Mouse (Mus musculus) adrenal gland, adult 8-10 months (tissue): ENCODE results near the gene Nrxn1. TPM values are rescaled to one million over a fixed set of nuclear protein-coding genes. Genes with fewer than 3 reads are reported as not detected.
"Not testable (repeated sequence)": the region's sequence is repeated elsewhere in the genome, so short reads cannot be mapped to it uniquely, and the experiment has no call there.

Source experiments
- DNase-seq: peaks from one replicate; pipeline ENCODE4 v3.0.0; 2022
- total RNA-seq, 4 experiments: library from RNA; stranded (reverse); gene quantifications; 2 replicates each; pipeline ENCODE4 v1.2.4; 2022

Nrxn1 gene
- total RNA-seq, 4 experiments from 2014 or later: 14.2 to 45.2 (median 31.2) TPM

DNA sequence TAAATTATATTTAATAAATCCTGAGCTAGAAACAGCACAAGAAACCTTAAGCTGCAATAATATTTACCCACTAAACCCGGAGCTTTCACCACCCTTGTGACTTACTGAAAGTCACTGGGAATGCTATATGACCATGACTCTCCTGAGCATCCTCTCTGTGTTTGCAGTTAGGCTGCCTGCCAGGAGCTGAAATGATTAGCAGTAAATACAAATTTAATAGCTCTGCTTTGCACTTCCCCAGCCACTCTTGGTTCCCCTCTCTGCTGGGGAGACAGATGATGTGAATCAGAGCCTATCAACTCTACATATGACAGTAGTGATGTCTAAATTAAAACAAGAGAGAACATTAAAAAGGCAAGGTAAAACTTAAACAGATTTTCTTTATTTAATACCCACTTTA lies 840.7 kb downstream of the Nrxn1 start:
- no peak for DNase-seq

DNA sequence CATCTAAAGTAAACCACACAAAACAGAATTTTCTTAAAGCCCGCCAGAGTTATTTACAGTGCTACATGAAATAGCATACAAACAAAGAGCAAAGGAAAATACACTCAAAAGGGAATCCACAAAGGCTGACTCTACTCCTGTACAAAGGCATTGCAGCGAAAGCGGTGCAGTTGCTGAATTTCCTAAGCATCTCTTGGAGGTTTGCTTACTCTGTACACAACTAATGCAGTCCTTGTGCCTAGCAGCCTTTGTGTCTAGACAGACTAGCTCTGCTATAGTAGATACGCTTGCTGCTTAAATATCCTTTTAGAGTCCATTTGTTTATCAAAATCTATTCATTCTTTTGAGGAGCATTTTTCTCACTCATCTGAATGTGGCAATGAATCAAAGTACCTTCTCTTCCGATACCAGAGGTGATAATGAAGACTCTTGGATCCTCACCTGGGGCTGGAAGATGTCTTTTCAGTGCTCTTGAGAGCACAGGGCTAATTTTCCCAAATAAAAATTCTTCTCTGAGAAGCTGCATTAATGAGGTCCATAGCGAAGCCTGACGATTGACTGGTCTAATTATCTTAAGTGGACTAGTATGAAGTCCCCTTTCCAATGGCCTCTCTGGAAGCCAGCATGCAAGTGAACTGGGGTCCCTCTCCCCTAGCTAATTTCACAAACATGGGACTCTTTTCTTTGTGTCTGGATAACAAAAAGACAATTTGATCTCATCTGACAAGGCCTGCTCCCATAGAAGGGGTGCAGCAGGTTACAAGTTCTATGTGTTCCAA lies 845.6 kb downstream of the Nrxn1 start:
- DNase-seq: no peak

DNA sequence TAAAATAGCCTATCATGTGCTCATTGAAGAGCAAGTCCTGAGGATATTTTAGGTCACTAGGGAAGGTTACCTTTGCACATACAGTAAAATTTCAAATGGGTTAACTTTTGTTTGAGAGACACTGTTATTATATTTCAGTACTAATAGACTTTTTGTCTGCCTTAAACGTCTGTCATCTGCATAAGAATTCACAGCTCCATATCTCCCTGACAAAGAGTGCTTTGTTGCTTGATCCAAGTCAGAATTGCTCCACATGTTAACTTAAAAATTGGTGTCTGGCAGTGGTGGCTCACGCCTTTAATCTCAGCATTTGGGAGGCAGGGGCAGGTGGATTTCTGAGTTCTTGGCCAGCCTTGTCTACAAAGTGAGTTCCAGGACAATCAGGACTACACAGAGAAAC lies 848.5 kb downstream of the Nrxn1 start:
- no peak for DNase-seq

DNA sequence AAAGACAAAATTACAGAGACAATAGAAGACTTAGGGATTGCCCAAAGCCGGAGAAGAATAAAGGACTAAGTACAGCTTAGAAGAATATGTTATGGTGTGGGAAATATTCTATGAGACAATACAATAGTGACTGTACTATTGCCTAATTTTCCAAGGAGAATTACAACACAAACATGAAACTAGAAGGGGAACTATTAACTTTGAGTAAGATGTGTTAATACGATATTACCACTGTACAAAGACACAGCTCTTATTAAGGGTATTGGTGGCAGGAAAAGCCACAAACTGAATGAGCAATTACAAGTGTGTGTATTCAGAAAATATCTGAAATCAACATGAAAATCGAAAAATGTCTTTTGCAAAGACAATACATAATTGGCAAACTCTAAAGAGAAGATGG lies 853.9 kb downstream of the Nrxn1 start:
- DNase-seq: no peak

DNA sequence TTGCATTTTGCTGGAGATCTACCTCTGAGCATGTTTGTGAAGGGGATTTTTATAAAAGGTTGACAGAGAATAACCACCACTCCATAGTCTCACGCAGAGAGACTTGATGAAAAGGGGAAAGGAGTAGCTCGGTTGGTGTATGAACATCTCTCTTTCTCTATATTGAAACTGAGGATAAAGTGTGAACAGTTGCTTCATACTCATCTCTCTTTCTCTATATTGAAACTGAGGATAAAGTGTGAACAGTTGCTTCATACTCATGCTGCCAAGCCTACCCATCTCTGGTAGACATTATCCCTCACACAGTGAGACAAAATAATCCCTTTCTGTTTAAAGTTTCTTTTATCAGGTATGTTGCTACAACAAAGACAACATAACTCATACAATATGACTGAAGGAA lies 854.4 kb downstream of the Nrxn1 start:
- DNase-seq: no peak

DNA sequence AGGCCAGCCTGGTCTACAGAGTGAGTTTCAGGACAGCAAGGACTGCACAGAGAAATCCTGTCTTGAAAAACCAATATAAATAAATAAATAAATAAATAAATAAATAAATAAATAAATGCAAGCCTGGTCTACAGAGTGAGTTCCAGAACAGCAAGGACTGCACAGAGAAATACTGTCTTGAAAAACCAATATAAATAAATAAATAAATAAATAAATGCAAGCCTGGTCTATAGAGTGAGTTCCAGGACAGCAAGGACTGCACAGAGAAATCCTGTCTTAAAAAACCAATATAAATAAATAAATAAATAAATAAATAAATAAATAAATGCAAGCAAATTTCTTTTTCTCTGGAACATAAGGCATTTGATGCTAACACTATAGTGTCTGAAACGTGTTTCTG lies 857.2 kb downstream of the Nrxn1 start:
- not testable (repeated sequence) for DNase-seq

DNA sequence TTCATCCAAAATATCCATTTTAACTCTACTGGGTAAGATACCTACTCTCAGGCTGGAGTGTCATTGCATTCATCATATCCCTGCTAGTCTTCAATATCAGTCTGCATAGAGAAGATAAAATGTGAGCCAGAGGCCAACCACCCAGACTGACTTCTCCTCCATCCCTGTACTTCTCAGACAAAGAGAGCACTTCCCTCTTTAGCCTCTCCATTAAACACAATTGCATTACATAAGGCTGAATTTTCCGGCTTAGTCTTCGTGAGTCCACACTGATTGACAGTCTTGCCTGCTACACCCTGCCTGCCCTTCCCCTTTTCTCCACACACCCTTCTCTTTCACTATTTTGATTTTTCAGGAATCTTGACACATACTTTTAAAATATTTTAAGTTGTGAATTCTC lies 858.1 kb downstream of the Nrxn1 start:
- no peak for DNase-seq

DNA sequence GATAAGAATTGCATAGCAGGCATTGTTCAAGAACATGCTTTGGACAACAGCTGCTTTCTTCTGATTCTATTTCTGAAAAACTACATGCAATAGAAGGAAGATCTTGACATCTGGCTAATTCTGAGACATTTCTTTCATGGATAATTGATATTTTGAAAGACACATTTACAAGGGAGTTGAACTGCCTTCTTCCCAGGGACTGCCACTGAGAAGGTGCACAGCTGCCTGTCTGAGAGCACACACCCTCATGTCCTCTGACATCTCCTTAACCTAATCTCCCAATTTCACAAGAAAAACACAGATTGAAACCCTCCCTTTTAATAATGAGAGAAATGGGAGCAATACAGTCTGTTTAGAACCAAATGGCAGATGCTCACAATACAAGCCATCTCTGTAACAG lies 884.3 kb downstream of the Nrxn1 start:
- DNase-seq: no peak

DNA sequence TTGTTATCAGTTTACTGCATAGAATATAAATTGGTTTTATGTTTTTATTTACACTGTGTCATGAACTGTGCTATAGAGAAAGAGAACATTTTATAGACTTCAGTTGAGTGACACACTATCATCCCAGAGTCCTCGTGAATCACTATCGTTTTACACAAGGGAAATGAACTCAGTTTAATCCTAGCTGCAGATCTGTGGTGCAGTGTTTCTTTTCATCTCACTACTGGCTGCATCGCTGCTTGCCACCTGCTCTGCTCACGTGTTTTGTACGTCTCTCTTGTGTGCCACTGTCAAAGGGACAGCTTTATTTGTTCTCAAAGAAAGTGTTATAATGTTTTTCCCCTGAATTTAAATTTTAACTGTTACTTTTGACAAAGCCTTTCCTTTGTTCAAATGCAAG lies 885.3 kb downstream of the Nrxn1 start:
- DNase-seq: no peak

DNA sequence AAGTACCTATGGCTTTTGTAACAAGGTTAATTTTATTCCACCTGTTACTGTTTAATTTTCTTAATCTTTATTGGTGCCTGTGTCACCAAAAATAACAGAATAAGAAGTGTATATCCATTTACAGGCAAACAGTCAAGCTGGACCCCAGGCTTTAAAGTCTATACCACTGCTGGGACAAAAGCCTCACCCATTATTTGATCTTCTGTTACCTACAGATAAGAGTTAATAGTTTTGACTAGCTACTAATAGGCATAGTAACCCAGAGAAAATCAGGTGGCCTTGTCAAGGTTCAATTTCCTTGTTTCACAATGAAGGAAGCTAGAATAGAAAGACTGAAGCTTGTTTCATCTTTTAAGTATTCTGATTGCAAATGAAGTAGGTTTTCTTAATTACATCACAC lies 888.9 kb downstream of the Nrxn1 start:
- DNase-seq: no peak

DNA sequence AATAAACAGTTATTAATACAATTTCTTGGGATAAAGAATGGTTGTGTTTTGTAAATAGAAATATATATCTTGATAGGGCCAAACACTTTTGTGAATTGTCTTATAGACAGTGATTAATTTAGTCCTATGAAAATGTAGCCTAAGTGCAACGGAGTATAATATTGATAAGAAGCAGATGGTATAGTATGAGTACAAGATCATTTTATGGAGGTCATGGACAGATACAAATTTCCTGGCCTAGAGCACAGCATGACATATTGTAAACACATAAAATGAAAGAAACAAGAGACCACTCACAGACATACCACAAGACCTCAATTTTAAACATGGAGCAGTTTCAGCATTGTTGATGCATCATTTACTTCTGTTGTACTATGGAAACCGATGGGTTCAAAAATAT lies 890.1 kb downstream of the Nrxn1 start:
- no peak for DNase-seq

DNA sequence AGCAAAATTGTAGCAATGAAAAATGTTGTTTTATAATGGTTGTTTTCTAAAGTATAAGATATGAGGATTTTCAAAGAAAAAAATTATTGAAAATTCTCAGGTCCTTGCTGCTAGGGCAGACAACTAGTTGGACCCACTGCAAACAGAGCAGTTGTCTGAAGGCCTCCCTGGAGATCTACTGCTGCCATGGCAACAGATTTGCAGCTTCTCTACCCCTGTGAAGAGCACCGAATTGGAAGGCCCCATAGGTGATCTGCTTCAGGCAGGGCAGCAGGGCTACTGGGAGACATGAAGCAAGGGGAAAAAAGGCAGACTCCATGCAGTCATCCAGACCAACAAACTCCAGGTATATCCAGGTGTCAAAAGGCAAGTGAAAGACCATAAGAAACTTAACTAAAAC lies 896.1 kb downstream of the Nrxn1 start:
- no peak for DNase-seq

DNA sequence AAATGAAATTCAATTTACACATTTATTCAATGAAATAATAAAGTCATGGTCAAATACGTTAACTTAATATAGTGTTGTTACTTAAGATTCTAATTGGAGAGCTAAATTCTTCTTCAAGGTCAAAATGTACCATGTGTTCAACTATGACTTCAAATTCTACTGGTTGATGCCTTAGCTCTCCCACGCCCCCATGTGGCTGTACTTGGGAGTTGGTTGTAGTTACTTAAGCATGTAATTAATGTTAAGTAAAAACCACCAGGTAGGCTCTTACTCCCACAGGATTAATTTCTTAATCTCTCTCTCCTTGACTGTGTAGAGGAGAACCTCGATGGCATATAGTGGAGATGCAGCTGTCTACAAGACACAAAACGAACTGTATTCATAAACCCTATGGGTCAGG lies 951.3 kb downstream of the Nrxn1 start:
- peak; percentile 6 for DNase-seq

DNA sequence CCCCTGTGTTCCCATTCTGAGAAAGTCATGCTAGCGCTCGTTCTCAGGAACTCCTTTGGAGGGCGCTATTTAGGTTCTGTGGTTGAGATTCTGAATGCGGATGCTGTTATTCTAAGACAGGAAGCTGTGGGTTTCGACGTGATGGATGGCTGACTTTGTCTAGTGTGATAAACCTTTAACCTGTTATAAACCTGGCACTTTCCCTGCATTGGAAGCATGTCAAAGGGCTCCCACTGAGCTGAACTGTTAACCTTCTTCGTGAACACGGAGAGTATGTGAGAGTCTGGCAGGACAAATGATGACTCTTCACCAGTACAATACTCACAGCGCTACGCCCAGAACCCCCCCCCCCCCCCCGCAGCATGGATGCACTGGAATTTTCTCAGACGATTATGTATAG lies 962.0 kb downstream of the Nrxn1 start:
- no peak for DNase-seq

DNA sequence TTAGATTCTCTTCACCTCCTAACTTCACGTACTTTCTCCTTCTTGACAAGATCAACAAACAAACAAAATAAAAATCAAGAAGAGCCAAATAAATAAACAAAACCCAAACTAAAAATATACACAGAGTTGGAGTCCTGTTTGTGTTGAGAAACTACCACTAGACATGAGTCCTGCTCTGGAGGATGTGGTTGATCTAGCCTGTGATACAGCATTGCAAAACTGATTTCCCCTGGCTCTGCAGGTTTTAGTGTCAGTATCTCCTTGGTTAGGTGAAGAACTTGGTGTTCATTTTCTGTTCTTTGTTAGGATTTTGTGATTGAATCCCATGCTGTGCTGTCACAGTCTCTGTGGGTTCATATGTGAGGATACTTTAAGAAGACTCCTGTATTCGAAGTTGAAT lies 963.7 kb downstream of the Nrxn1 start:
- no peak for DNase-seq

DNA sequence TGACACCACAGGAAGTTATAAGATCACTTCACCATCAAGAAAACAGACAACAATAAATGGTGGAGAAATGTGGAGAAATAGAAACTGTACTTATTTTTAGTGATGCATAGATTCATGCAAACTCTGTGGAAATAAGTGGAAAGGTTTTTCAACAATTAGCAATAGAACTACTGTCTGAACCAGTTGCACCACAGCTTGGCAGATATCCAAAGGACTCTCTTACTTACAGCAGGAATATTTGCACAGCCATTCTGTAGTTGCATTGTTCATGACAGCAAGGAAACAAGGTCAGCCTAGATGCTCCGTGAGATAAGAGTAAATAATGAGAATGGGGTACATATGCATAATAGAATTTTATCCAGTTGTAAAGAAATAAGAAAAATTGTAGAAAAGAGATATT lies 965.3 kb downstream of the Nrxn1 start:
- no peak for DNase-seq

DNA sequence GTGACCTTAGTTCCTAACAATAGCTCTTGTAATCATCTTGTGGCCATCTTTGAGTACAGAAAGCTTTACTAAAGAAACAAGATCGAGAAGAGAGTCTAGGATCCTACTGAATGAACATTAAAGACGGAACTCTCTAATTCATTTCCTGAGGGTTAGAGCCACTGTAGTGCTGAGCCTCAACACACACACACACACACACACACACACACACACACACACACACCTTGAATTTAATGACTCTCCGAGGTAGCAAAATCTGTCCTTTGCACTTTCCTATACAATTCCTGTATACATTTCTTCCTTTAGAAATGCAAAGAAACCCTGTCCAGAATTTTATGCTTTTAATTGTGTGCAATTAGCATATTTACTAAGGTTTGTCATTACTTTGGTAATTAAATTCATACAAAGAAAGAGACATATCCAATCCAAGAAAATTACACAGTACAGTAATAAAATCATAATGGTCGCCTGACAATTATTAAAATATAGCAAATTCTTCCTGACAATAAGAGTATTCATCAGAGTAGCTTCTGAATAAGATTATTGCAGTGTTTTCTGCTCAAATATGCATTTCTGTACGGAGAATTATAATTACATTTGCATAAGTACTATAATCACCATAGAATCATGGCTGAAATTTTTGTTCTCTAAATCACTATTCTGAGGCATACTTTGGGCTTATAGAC lies 969.9 kb downstream of the Nrxn1 start:
- DNase-seq: no peak

DNA sequence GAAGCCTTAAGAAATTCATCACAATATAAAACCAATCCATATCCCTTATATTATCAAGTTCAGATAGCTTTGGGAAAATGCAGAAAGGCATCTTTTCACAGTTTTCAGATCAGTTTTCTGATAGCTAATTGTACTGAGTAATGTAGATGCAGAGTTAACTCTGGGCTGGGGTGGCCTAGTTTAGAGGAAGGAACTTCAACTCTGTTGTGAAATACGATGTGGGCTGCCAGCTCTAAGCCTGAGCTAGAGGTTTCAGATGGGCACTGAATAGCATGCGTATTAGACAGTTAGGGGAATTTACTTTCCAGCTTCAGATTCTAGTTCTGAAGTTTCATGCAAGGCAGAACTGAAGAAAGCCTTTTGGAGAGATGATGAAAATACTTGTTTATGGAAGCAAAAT lies 976.6 kb downstream of the Nrxn1 start:
- no peak for DNase-seq

DNA sequence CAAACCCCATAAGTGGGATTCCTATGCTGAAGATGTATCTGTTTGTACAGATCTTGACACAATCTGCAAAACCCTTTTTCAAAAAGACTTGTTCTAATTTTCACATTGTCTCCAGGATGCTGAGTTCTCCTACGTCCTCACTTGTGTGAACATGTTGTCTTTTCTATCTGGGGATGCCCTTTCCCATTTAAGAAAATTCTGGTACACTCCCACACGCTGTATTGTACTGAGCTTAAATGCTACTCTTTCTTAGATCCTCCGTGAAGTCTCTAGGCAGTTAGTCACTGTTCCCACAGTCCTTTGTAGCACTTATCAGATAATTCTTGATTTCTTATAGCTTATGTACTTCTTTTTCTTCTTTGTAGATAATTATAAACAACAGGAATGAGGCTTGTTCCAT lies 997.9 kb downstream of the Nrxn1 start:
- no peak for DNase-seq

DNA sequence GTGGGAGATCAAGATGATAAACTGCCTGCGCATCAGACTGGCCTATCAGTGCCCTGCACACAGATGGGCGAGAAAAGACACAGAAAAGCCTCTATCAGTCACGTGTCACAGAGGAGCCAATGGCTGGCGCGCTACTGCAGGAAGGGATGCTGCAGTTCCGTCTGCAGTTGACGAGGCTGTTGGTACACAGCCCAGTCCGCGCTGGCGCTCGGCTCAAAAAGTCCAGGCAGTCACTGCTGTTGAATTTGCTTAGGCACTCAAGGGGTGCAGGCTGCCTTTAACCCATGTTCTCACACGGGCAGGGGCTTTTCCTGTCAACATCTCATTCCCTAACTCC lies 1004.6 kb downstream of the Nrxn1 start:
- DNase-seq: peak; percentile 5

DNA sequence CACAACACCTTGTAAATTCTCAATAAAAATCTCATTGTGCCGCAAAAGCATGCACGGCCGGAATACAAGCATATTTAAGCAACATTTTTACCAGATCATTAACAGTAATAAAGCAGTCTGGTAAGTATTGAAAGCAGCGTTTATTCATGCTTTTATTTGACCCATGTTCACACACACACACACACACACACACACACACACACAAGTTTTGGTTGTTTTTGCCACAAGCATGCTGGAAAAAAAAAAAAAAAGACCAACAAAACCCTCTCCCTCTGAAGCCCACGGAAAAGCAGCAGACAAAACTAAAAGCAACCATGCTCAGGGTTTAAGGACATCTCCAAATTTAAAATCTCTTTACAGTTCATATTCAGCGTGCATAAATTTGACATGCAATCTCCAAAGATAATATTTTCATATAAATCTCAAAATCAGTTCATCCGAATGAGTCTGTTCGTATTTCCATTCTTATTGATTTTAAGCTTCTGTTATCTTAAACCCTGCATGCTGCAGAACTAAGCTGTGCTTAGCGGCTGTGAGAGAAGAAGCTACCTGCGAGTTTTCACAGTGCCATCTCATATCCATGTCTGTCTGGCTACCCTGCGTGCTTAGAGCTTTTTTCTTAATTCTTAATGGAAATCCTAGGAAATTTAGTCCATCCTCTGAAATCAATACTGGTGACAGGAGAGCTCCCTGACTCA lies 1005.1 kb downstream of the Nrxn1 start:
- DNase-seq: no peak

DNA sequence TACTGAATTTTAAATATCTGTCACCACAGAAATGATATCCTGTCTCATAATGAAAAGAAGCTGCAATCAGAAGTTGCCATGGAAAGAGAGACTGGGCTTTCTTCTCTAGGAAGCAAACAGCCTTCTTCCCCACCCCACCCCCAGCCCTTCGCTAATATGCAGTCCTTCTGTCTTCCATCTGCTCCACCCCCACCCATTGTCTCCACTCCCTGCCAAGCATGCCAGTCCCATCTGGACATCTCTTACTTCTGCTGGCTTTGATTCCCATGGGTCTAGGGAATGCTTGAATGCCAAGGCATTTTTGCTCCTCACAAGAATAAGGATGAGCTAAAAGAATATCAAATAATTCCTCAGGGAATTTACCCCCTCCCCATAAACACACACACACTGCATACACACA lies 1006.0 kb downstream of the Nrxn1 start:
- DNase-seq: no peak

DNA sequence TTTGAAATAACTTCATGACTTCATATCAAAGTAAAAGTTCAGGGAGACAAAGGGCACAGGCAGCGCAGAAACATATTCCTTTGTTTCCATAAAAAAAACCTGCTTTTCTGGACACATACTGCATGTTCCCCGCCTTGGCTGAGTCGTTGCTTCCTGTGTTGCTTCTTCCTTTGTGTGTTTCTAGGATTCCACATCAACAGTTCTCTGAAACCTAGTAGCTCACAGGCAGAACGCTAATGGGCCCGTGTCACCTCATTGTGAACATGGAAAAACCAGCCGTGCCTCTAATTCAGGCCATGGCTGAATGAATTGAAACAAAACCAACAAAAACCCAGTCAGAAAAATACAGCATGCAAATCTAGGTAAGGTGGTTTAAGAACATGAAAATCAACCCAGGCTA lies 1013.9 kb downstream of the Nrxn1 start:
- DNase-seq: no peak

DNA sequence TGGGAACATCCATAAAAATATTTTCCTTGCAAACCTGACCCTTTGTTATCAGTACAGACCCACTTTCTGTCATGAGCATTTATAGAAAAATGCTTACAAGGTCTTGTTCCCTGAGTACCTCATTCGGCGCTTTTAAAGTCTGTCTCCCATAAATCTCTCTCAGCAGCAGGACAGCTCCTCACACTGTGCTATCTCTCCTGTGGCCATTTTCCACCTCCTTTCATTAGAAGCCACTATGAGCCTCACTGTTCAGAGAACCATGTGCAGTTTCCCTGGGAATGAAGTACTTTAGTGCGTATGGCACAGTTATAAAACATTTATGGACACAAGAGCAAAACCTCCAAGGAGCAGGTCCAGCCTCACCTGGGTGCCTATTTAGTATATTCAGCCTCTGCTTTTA lies 1014.4 kb downstream of the Nrxn1 start:
- peak; percentile 2 for DNase-seq
